Mouse (Mus musculus) stomach, embryonic 16.5 days (tissue): ENCODE results near the gene Dcaf10. TPM values are rescaled to one million over a fixed set of nuclear protein-coding genes. Genes with fewer than 3 reads are reported as not detected.
A peak's percentile ranks its signal among the peaks of the same experiment; 100 is the strongest.
"Not testable (repeated sequence)": the region's sequence is repeated elsewhere in the genome, so short reads cannot be mapped to it uniquely, and the experiment has no call there.

Experiments used
- ATAC-seq: fragments of 200-750 bp; cut with Nextera tagmentation; 2 replicates; pipeline ENCODE4 v1.8.0; 2017; ENCODE audit warnings: moderate number of reproducible peaks, moderate TSS enrichment; ENCODE audit not compliant: insufficient read depth, low FRiP score
- H3K27ac ChIP-seq: fragments of 300-500 bp; sonication (generic); 2 replicates; pipeline ENCODE4 v1.5.1; 2014; ENCODE audit warnings: low read length
- H3K27me3 ChIP-seq: fragments of 300-500 bp; sonication (generic); 2 replicates; pipeline ENCODE4 v1.6.1; 2014; ENCODE audit warnings: low read length, control low read depth, mixed read lengths; ENCODE audit not compliant: control insufficient read depth, insufficient read depth
- H3K36me3 ChIP-seq: fragments of 300-500 bp; sonication (generic); 2 replicates; pipeline ENCODE4 v1.6.1; 2014; ENCODE audit warnings: low read length; ENCODE audit not compliant: control insufficient read depth, insufficient read depth
- H3K4me1 ChIP-seq: fragments of 300-500 bp; sonication (generic); 2 replicates; pipeline ENCODE4 v1.6.1; 2014; ENCODE audit warnings: low read length, control low read depth, mixed read lengths; ENCODE audit not compliant: control insufficient read depth, insufficient read depth
- H3K4me2 ChIP-seq: fragments of 300-500 bp; sonication (generic); 2 replicates; pipeline ENCODE4 v1.6.1; 2014; ENCODE audit warnings: low read depth, low read length, mixed read lengths
- H3K4me3 ChIP-seq: fragments of 300-500 bp; sonication (generic); replicated peaks from 2 replicates; pipeline ENCODE4 v1.5.1; 2014; ENCODE audit warnings: mild to moderate bottlenecking, low read length
- H3K9ac ChIP-seq: fragments of 300-500 bp; sonication (generic); 2 replicates; pipeline ENCODE4 v1.6.1; 2014; ENCODE audit warnings: low read length
- H3K9me3 ChIP-seq: fragments of 300-500 bp; sonication (generic); replicated peaks from 2 replicates; pipeline ENCODE4 v1.6.1; 2016; ENCODE audit warnings: low read length, control low read depth; ENCODE audit not compliant: control insufficient read depth
- WGBS: fragments of 180-500 bp; shearing (Covaris S2); extraction: QIAGEN DNeasy Blood & Tissue Kit; methylation state at CpG from one replicate; pipeline ENCODE4 v1.1.7; 2014; 5-methylcytosine and 5-hydroxymethylcytosine counted together
- polyA plus RNA-seq: library from polyadenylated mRNA; unstranded; fragments of >200 nt; fragmentation: Nextera tagmentation; extraction: Ambion mirVana; gene quantifications from 2 replicates; pipeline ENCODE4 v1.2.1, GENCODE M21; 2015

Gene Dcaf10
- polyA plus RNA-seq, 1 experiment from 2014 or later = 8.0 TPM

- Histone ChIP-seq H3K27me3 (no peaks in the 10 kb centered on the region), H3K4me1 (no peaks in the 10 kb centered on the region), H3K27ac (no peak overlapping the region), H3K9ac (no peak overlapping the region), H3K4me2 (no peak overlapping the region), H3K9me3 (no peaks in the 10 kb centered on the region), H3K36me3 (no peaks in the 10 kb centered on the region), H3K4me3 (no peak overlapping the region)
- WGBS = 50% methylated on average over 3 of the region's 3 CpGs
- ATAC-seq = no peak
These were observed 9.4 kb upstream of the Dcaf10 start for GRCm38 (mm10) chr4:45332466-45332865.

GRCm38 (mm10) chr4:45341226-45341625 lies 675 bp upstream of the Dcaf10 start:
- WGBS = 56% methylated on average over 9 of the region's 9 CpGs
- Histone ChIP-seq H3K27me3 (no peaks in the 10 kb centered on the region), H3K9ac (peak overlapping the region; percentile 99), H3K4me1 (peaks cover 15% of the 10 kb centered on the region), H3K9me3 (no peaks in the 10 kb centered on the region), H3K4me2 (peak overlapping the region; percentile 84), H3K36me3 (no peaks in the 10 kb centered on the region), H3K4me3 (peak overlapping the region; percentile 99), H3K27ac (peak overlapping the region; percentile 98; the same call in 1 of the 2 replicates)
- ATAC-seq = no peak

GRCm38 (mm10) chr4:45342286-45343155 lies 620 bp downstream of the Dcaf10 start, which contains the start of gene Exosc3:
Gene Exosc3, minus strand, starts transcription at chr4:45342732.
- Histone ChIP-seq H3K9me3 (no peaks in the 10 kb centered on the region), H3K27ac (peak within 1 kb of the TSS; percentile 98), H3K36me3 (no peaks in the 10 kb centered on the region; the same call in 1 of the 2 replicates), H3K9ac (peak within 1 kb of the TSS; percentile 99), H3K4me2 (peak within 1 kb of the TSS; percentile 84), H3K4me3 (peak within 1 kb of the TSS; percentile 99), H3K27me3 (no peaks in the 10 kb centered on the region), H3K4me1 (peaks cover 15% of the 10 kb centered on the region)
- WGBS = under 1% methylated on average over 73 of the region's 76 CpGs
- ATAC-seq = peak; percentile 87

GRCm38 (mm10) chr4:45356653-45357052 lies 14.8 kb downstream of the Dcaf10 start:
- H3K27me3 ChIP-seq = no peaks in the 10 kb centered on the region
- H3K4me3 ChIP-seq = no peak overlapping the region
- H3K36me3 ChIP-seq = no peaks in the 10 kb centered on the region
- no peak overlapping the region for H3K9ac ChIP-seq
- H3K9me3 ChIP-seq = no peaks in the 10 kb centered on the region
- no peaks in the 10 kb centered on the region for H3K4me1 ChIP-seq
- no peak overlapping the region for H3K27ac ChIP-seq
- no peak for ATAC-seq
- 87% methylated on average over 3 of the region's 3 CpGs for whole genome bisulfite sequencing
- no peak overlapping the region for H3K4me2 ChIP-seq

GRCm38 (mm10) chr4:45371261-45371660 lies 29.4 kb downstream of the Dcaf10 start:
- H3K4me2 ChIP-seq = no peak overlapping the region
- no peak overlapping the region for H3K4me3 ChIP-seq
- 85% methylated on average over 3 of the region's 3 CpGs for WGBS
- no peaks in the 10 kb centered on the region for H3K4me1 ChIP-seq
- ATAC-seq = no peak
- H3K27me3 ChIP-seq = no peaks in the 10 kb centered on the region
- H3K36me3 ChIP-seq = peaks cover 14% of the 10 kb centered on the region; the same call in 1 of the 2 replicates
- no peaks in the 10 kb centered on the region for H3K9me3 ChIP-seq
- H3K27ac ChIP-seq = no peak overlapping the region
- no peak overlapping the region for H3K9ac ChIP-seq

GRCm38 (mm10) chr4:45374879-45375278 lies 33.0 kb downstream of the Dcaf10 start:
- WGBS = 60% methylated on average over 5 of the region's 5 CpGs
- Histone ChIP-seq H3K27me3 (no peaks in the 10 kb centered on the region), H3K4me3 (no peak overlapping the region), H3K4me2 (no peak overlapping the region), H3K36me3 (peaks cover 20% of the 10 kb centered on the region), H3K9me3 (no peaks in the 10 kb centered on the region), H3K9ac (no peak overlapping the region), H3K4me1 (no peaks in the 10 kb centered on the region), H3K27ac (no peak overlapping the region)
- ATAC-seq = no peak

GRCm38 (mm10) chr4:45376573-45376972 lies 34.7 kb downstream of the Dcaf10 start:
- no peaks in the 10 kb centered on the region for H3K27me3 ChIP-seq
- H3K9ac ChIP-seq = no peak overlapping the region
- WGBS = 87% methylated on average over 4 of the region's 4 CpGs
- H3K4me3 ChIP-seq = no peak overlapping the region
- no peaks in the 10 kb centered on the region for H3K4me1 ChIP-seq
- H3K36me3 ChIP-seq = peaks cover 20% of the 10 kb centered on the region
- H3K9me3 ChIP-seq = no peaks in the 10 kb centered on the region
- ATAC-seq = no peak
- no peak overlapping the region for H3K27ac ChIP-seq
- no peak overlapping the region for H3K4me2 ChIP-seq

- H3K27me3 ChIP-seq, H3K9me3 ChIP-seq, H3K27ac ChIP-seq, H3K4me2 ChIP-seq, H3K9ac ChIP-seq, H3K36me3 ChIP-seq, H3K4me3 ChIP-seq, H3K4me1 ChIP-seq, ATAC-seq: not testable (repeated sequence)
- 80% methylated on average over 10 of the region's 10 CpGs for WGBS
These were observed 39.1 kb downstream of the Dcaf10 start for GRCm38 (mm10) chr4:45380903-45381580.

GRCm38 (mm10) chr4:45382133-45382532 lies 40.2 kb downstream of the Dcaf10 start:
- H3K36me3 ChIP-seq, H3K4me1 ChIP-seq, H3K9me3 ChIP-seq, H3K27me3 ChIP-seq, ATAC-seq, H3K9ac ChIP-seq, H3K27ac ChIP-seq, H3K4me3 ChIP-seq, H3K4me2 ChIP-seq: not testable (repeated sequence)
- WGBS = 50% methylated on average over 2 of the region's 2 CpGs
